Mouse (Mus musculus) limb, embryonic 11.5 days (tissue): Measurements from ENCODE around the gene Pld1. TPM values are rescaled to one million over a fixed set of nuclear protein-coding genes. Genes with fewer than 3 reads are reported as not detected.

Source experiments
- ATAC-seq: fragments of 200-750 bp; cut with Nextera tagmentation; 2 replicates; pipeline ENCODE4 v1.8.0; 2017; ENCODE audit warnings: low read depth; ENCODE audit not compliant: insufficient number of reproducible peaks, low FRiP score, low TSS enrichment
- DNase-seq: peaks from one replicate; pipeline ENCODE4 v3.0.0-alpha.2; 2015; ENCODE audit warnings: low spot score
- H3K27ac ChIP-seq: fragments of 300-500 bp; sonication (generic); replicated peaks from 2 replicates; pipeline ENCODE4 v1.5.1; 2014; ENCODE audit warnings: low read depth, mild to moderate bottlenecking, low read length
- H3K27me3 ChIP-seq: fragments of 300-500 bp; sonication (generic); 2 replicates; pipeline ENCODE4 v1.6.1; 2014; ENCODE audit warnings: mild to moderate bottlenecking, low read length, mixed read lengths; ENCODE audit not compliant: control insufficient read depth, insufficient read depth
- H3K36me3 ChIP-seq: fragments of 300-500 bp; sonication (generic); 2 replicates; pipeline ENCODE4 v1.6.1; 2014; ENCODE audit warnings: mild to moderate bottlenecking, low read length, moderate library complexity, mixed read lengths; ENCODE audit not compliant: control insufficient read depth, insufficient read depth
- H3K4me1 ChIP-seq: fragments of 300-500 bp; sonication (generic); 2 replicates; pipeline ENCODE4 v1.6.1; 2014; ENCODE audit warnings: low read length, mixed read lengths; ENCODE audit not compliant: control insufficient read depth, insufficient read depth
- H3K4me2 ChIP-seq: fragments of 300-500 bp; sonication (generic); 2 replicates; pipeline ENCODE4 v1.6.1; 2014; ENCODE audit warnings: low read depth, mild to moderate bottlenecking, moderate library complexity; ENCODE audit not compliant: severe bottlenecking
- H3K4me3 ChIP-seq: fragments of 300-500 bp; sonication (generic); 2 replicates; pipeline ENCODE4 v1.5.1; 2014; ENCODE audit warnings: low read depth, low read length
- H3K9ac ChIP-seq: fragments of 300-500 bp; sonication (generic); 2 replicates; pipeline ENCODE4 v1.6.1; 2014; ENCODE audit warnings: mild to moderate bottlenecking, low read length
- H3K9me3 ChIP-seq: fragments of 300-500 bp; sonication (generic); 2 replicates; pipeline ENCODE4 v1.6.1; 2016; ENCODE audit warnings: low read length; ENCODE audit not compliant: control insufficient read depth
- WGBS: fragments of 180-500 bp; shearing (Covaris S2); extraction: QIAGEN DNeasy Blood & Tissue Kit; methylation state at CpG from one replicate; pipeline ENCODE4 v1.1.7; 2014; 5-methylcytosine and 5-hydroxymethylcytosine counted together
- polyA plus RNA-seq: library from polyadenylated mRNA; unstranded; fragments of >200 nt; fragmentation: Nextera tagmentation; extraction: Ambion mirVana; gene quantifications from 2 replicates; pipeline ENCODE4 v1.2.1, GENCODE M21; 2014

Gene Pld1
- polyA plus RNA-seq = 1.7 and 2.0 TPM in 2 replicates

GRCm38 (mm10) chr3:27938381-27939323 is at the start of gene Pld1:
Gene Pld1, plus strand, starts transcription at chr3:27938695.
- H3K27me3 ChIP-seq = no peaks in the 10 kb centered on the region
- no peaks in the 10 kb centered on the region for H3K36me3 ChIP-seq
- ATAC-seq (peak; percentile 80), DNase-seq (peak; percentile 72)
- no peak within 1 kb of the TSS for H3K27ac ChIP-seq
- under 1% methylated on average over 68 of the region's 68 CpGs for WGBS
- 0 out of 2 replicates have a peak, but pooled peaks cover 4% of the 10 kb centered on the region for H3K4me1 ChIP-seq
- H3K4me3 ChIP-seq = peak within 1 kb of the TSS; percentile 50
- peak within 1 kb of the TSS; percentile 70 for H3K9ac ChIP-seq
- H3K9me3 ChIP-seq = no peaks in the 10 kb centered on the region; the same call in 1 of the 2 replicates
- H3K4me2 ChIP-seq = peak within 1 kb of the TSS; percentile 98

DNA sequence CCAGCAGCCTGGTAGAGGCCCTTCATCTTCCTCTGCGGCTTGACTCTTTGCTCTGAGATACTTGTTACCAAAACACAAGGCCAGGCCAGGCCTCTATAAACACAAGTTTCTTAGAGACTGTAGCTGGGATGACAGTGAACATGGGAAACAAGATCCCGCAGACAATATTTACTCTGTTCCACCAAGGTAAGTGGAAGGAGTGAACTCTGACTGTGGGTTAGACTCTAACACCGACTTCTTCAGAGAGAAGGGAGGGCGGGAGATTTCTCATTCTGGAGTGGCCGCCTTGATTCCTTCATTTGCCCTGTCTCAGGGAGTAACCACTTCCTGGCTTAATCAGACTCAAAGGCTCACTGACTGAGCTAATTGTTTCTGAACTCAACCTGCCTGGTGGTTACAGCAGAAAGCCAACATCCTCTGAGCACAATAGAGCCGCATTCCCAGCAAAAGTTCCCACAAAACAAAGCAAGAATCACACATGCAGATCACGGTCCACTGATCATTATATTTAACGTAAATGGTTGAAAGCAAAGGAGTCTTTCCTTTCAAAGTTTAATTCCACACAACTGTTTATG is 42.1 kb upstream of the Pld1 start, which contains the start of gene Tmem212:
Gene Tmem212 (minus strand): TSS at position 51 of the 575 bp plus-strand sequence.
- WGBS = 74% methylated on average over 8 of the region's 8 CpGs
- Histone ChIP-seq H3K9ac (no peak within 1 kb of the TSS), H3K4me1 (no peaks in the 10 kb centered on the region), H3K4me2 (no peak within 1 kb of the TSS), H3K4me3 (no peak within 1 kb of the TSS), H3K27ac (no peak within 1 kb of the TSS), H3K9me3 (no peaks in the 10 kb centered on the region), H3K36me3 (no peaks in the 10 kb centered on the region), H3K27me3 (no peaks in the 10 kb centered on the region)
- ATAC-seq = no peak
- no peak for DNase-seq

DNA sequence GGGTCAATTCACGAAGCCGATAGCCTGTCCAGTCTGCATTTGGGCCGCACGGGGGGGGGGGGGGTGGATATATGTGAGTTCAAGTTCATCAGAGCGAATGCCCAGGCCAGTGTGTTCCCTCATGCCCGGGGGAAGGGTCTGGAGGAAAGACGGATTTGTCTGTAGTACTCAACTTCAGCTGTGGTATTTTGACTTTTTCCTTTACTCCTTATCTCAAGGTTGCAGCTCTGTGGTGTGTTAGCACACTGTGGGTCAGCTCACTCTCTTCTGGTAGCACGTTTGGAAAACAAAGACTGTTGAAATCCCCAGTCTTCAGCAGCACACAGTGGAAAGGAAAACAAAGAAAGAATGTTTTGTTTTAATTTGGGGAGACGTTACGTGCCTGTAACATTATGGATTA is 40.3 kb upstream of the Pld1 start:
- Histone ChIP-seq H3K9ac (no peak overlapping the region), H3K9me3 (no peaks in the 10 kb centered on the region), H3K4me2 (no peak overlapping the region), H3K4me1 (no peaks in the 10 kb centered on the region), H3K27me3 (no peaks in the 10 kb centered on the region), H3K27ac (no peak overlapping the region), H3K36me3 (no peaks in the 10 kb centered on the region), H3K4me3 (no peak overlapping the region)
- no peak for DNase-seq
- no peak for ATAC-seq
- WGBS = 82% methylated on average over 10 of the region's 10 CpGs

- Histone ChIP-seq H3K27ac (no peak overlapping the region), H3K9ac (no peak overlapping the region), H3K4me3 (no peak overlapping the region), H3K9me3 (no peaks in the 10 kb centered on the region), H3K4me1 (no peaks in the 10 kb centered on the region), H3K27me3 (no peaks in the 10 kb centered on the region), H3K36me3 (no peaks in the 10 kb centered on the region), H3K4me2 (no peak overlapping the region)
- ATAC-seq (no peak), DNase-seq (no peak)
- 71% methylated on average over 13 of the region's 13 CpGs for WGBS
Observed at GRCm38 (mm10) chr3:27899012-27899726, 39.3 kb upstream of the Pld1 start.

DNA sequence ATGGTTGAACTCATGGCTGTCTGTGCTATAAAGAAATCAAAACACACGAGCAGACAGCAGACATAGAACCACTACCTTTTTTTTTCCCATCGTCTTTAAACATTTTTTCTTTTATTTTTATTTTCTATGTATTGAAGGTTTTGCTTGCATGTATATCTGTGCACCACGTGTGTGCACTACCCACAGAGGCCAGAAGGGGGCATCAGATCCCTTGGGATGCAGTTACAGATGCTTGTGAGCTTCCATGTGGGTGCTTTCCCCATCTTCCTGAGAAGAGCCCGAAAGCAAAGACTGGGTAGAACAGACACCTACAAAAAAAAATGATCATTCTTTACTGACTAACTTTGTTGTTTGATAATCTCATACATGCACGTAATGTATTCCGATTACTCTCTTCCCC is 36.6 kb upstream of the Pld1 start:
- Histone ChIP-seq H3K27ac (no peak overlapping the region), H3K4me2 (no peak overlapping the region), H3K36me3 (no peaks in the 10 kb centered on the region), H3K4me1 (no peaks in the 10 kb centered on the region), H3K27me3 (no peaks in the 10 kb centered on the region), H3K4me3 (no peak overlapping the region), H3K9ac (no peak overlapping the region), H3K9me3 (no peaks in the 10 kb centered on the region)
- 90% methylated on average over 6 of the region's 6 CpGs for WGBS
- ATAC-seq = no peak
- no peak for DNase-seq

DNA sequence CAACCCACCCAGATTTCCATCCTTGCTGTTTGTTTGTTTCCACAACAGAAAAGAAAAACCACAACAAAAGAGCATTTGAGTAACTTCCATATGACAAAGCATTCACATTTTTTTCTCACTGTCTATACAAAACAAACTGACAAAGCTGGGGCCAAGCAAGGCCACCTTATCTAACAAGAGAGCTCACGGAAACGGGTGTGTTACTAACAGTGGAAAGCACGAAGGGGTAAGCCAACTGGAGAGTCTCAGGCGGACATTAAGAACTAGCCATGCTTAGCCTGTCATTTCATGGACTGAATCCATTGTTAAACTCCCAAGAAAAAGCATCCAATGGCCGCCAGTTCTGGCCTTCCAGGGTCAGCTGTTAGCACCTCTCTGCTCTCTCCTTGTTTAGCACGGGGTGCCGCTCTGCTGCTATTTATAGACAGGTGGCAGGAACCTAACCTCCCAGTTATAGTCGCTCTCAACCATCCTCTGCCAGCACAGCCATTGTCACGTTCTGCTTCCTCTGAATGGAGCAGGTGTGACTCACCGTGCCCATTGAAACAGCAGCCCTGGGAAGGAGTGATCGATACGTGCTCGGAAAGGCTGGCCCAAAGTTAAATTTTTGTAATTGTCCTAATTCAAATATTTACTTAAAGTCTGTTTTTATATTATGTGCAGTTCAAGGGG is 33.7 kb upstream of the Pld1 start:
- Histone ChIP-seq H3K36me3 (no peaks in the 10 kb centered on the region), H3K4me1 (no peaks in the 10 kb centered on the region), H3K27me3 (no peaks in the 10 kb centered on the region), H3K9me3 (no peaks in the 10 kb centered on the region), H3K4me3 (no peak overlapping the region), H3K27ac (no peak overlapping the region), H3K4me2 (no peak overlapping the region), H3K9ac (no peak overlapping the region)
- 73% methylated on average over 13 of the region's 13 CpGs for WGBS
- ATAC-seq (no peak), DNase-seq (no peak)

DNA sequence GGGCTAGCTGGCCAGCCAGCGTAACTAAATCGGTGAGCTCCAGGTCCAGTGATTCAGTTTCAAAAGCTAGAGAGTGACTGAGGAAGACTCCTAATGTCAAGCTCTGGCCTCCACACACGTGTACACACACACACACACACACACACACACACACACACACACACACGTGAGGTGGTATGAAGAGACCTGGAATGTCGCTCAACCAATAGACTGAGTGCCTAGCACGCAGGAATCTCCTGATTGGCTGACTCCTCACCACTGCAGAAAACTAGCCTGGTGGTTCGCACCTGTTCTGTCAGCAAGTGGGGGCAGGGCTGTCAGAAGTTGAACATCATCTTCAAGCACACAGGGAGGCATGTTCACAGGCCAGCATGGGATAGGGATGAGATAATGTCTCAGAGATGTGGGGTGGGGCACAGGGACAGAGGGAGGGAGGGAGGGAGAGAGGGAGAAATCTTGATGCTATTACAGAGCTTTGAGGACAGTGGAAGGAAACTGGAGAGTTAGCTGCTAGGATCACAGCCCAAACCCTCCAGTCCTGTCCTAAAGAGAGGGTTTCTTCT is 31.8 kb upstream of the Pld1 start:
- Histone ChIP-seq H3K9me3 (no peaks in the 10 kb centered on the region), H3K27ac (no peak overlapping the region), H3K4me2 (no peak overlapping the region), H3K9ac (no peak overlapping the region), H3K36me3 (no peaks in the 10 kb centered on the region), H3K27me3 (no peaks in the 10 kb centered on the region), H3K4me3 (no peak overlapping the region), H3K4me1 (no peaks in the 10 kb centered on the region)
- ATAC-seq (peak; percentile 57; the same call in 1 of the 2 replicates), DNase-seq (no peak)
- 76% methylated on average over 7 of the region's 7 CpGs for WGBS
